Comparison of ENCODE assay signal across 19 mouse cellular contexts in genomic region chr9:89079637-89080036, GRCm38 (mm10). TPM values are rescaled to one million over a fixed set of nuclear protein-coding genes. Genes with fewer than 3 reads are reported as not detected.
"Had no signal": no experiment of that assay in that cellular context is flagged by ENCODE, and none has a peak within 500 bp of the region (broad histone marks: within the 10 kb centered on the region; RNA-seq: fewer than 3 reads in every experiment).

No protein-coding gene starts in this region.

RNA-seq across cellular contexts. Expression of gene Trim43b, which starts 13.0 kb away (rescaled TPM):
- polyA plus RNA-seq: cerebellum, adult 2 months; cortical plate, adult 2 months; embryonic facial prominence, embryonic 10.5 days; embryonic facial prominence, embryonic 11.5 days; embryonic facial prominence, embryonic 12.5 days; embryonic facial prominence, embryonic 13.5 days; embryonic facial prominence, embryonic 14.5 days; embryonic facial prominence, embryonic 15.5 days; erythroblast, embryonic 14.5 days; forebrain, embryonic 10.5 days; forebrain, embryonic 11.5 days; forebrain, embryonic 12.5 days; forebrain, embryonic 13.5 days; forebrain, embryonic 14.5 days; forebrain, embryonic 15.5 days; forebrain, embryonic 16.5 days; forebrain, postnatal 0 days; frontal cortex, adult 2 months; gonadal fat pad, adult 2 months had no signal
